Mouse (Mus musculus): ENCODE data around the gene Sipa1l1.

- TF ChIP-seq ZC3H11A (IDR thresholded peaks at IDR 0.05; ENCODE audit: borderline replicate concordance, low read depth, low read length): no peak
- no peak for TF ChIP-seq HCFC1 (IDR thresholded peaks at IDR 0.05; ENCODE audit: borderline replicate concordance, insufficient read depth, low read length)
- TF ChIP-seq ZNF384 (IDR thresholded peaks at IDR 0.05; ENCODE audit: low read depth, low read length): no peak
Measured at GRCm38 (mm10) chr12:82311593-82311992, 142.5 kb downstream of the Sipa1l1 start.

Data from ES-E14 (cell line).